Mouse (Mus musculus) CH12.LX (cell line): ENCODE measurements at regions not wholly inside any gene's neighbourhood (a gene's known extent, or its start where the extent isn't known, plus 50 kb on each side); places are given as distances from the start of the nearest gene placed in this dataset.

Experiments used
- DNase-seq: peaks from one replicate; pipeline ENCODE4 v3.0.0-alpha.2; 2013; ENCODE audit errors: extremely low read depth
- H3K27ac ChIP-seq: 2 replicates; pipeline ENCODE4 v1.5.1; 2012; ENCODE audit warnings: low read depth, mild to moderate bottlenecking, control low read depth, moderate library complexity; ENCODE audit not compliant: insufficient read depth
- H3K27me3 ChIP-seq: replicated peaks from 2 replicates; pipeline ENCODE3; 2012; ENCODE audit warnings: inconsistent platforms
- H3K36me3 ChIP-seq, 2 experiments: replicated peaks in 1 of 2; 2 replicates each; pipeline versions ENCODE3 to v1.6.1; 2012; ENCODE audit warnings: inconsistent platforms in 1 of 2, low read length in 1 of 2, mild to moderate bottlenecking in 1 of 2, mixed read lengths in 1 of 2, moderate library complexity in 1 of 2; ENCODE audit not compliant: control insufficient read depth in 1 of 2, insufficient read depth in 1 of 2
- H3K4me1 ChIP-seq, 2 experiments: 2 replicates each; pipeline ENCODE4 v1.6.1; 2012; ENCODE audit warnings: inconsistent platforms in 1 of 2, moderate library complexity in 1 of 2; ENCODE audit not compliant: insufficient read depth in 2 of 2, control insufficient read depth in 1 of 2
- H3K4me2 ChIP-seq: 2 replicates; pipeline ENCODE4 v1.6.1; 2012; ENCODE audit warnings: low read depth, mild to moderate bottlenecking, control low read depth; ENCODE audit not compliant: poor library complexity, insufficient read depth, severe bottlenecking
- H3K4me3 ChIP-seq, 3 experiments: fragments of 150-350 bp in 1 of 3; sonication (generic) in 1 of 3; replicated peaks in 1 of 3; 2 replicates each; pipeline versions ENCODE3 to v1.5.1; 2011 to 2012; ENCODE audit warnings: low read depth in 2 of 3, low read length in 2 of 3, mild to moderate bottlenecking in 2 of 3, moderate library complexity in 2 of 3, control low read depth in 1 of 3, improper control_type of control experiment in 1 of 3, inconsistent platforms in 1 of 3, mixed read lengths in 1 of 3; ENCODE audit not compliant: poor library complexity in 1 of 3
- H3K79me2 ChIP-seq: replicated peaks from 2 replicates; pipeline ENCODE4 v1.6.1; 2012; ENCODE audit warnings: mild to moderate bottlenecking, moderate library complexity; ENCODE audit not compliant: control insufficient read depth, poor library complexity, insufficient read depth, severe bottlenecking; ENCODE audit errors: extremely low read depth
- H3K9ac ChIP-seq: 2 replicates; pipeline ENCODE4 v1.6.1; 2012; ENCODE audit warnings: low read depth, mild to moderate bottlenecking, control low read depth, moderate library complexity; ENCODE audit not compliant: insufficient read depth
- H3K9me3 ChIP-seq: replicated peaks from 2 replicates; pipeline ENCODE3; 2012; ENCODE audit warnings: low read length, inconsistent platforms, mixed read lengths
- BHLHE40 ChIP-seq: IDR thresholded peaks from 2 replicates; pipeline ENCODE4 v1.6.1; 2011; ENCODE audit warnings: mild to moderate bottlenecking, low read depth, low read length, improper control_type of control experiment
- CHD1 ChIP-seq: IDR thresholded peaks from 2 replicates; pipeline ENCODE4 v1.6.1; 2012; ENCODE audit warnings: low read depth, low read length, improper control_type of control experiment, inconsistent platforms
- CHD2 ChIP-seq: IDR thresholded peaks from 2 replicates; pipeline ENCODE4 v1.6.1; 2011; ENCODE audit warnings: low read length, improper control_type of control experiment
- CTCF ChIP-seq, 2 experiments: IDR thresholded peaks in 1 of 2; conservative IDR thresholded peaks in 1 of 2; 2 replicates each; pipeline ENCODE4 v1.5.1; 2011 to 2012; ENCODE audit warnings: low read depth in 2 of 2, low read length in 2 of 2, improper control_type of control experiment in 1 of 2, inconsistent platforms in 1 of 2, mild to moderate bottlenecking in 1 of 2, moderate library complexity in 1 of 2
- E2F4 ChIP-seq: IDR thresholded peaks from 2 replicates; pipeline ENCODE4 v1.6.1; 2011; ENCODE audit warnings: low read depth, low read length, improper control_type of control experiment; ENCODE audit not compliant: insufficient replicate concordance
- ELF1 ChIP-seq: IDR thresholded peaks from 2 replicates; pipeline ENCODE4 v1.6.1; 2014; ENCODE audit warnings: low read depth, mild to moderate bottlenecking, inconsistent platforms, low read length, improper control_type of control experiment
- EP300 ChIP-seq: IDR thresholded peaks from 2 replicates; pipeline ENCODE4 v1.6.1; 2011; ENCODE audit warnings: low read length, improper control_type of control experiment
- ETS1 ChIP-seq: conservative IDR thresholded peaks from 2 replicates; pipeline ENCODE4 v1.6.1; 2012; ENCODE audit warnings: low read depth, mild to moderate bottlenecking, inconsistent platforms, low read length, improper control_type of control experiment, moderate library complexity
- GABPA ChIP-seq: IDR thresholded peaks from 2 replicates; pipeline ENCODE4 v1.6.1; 2012; ENCODE audit warnings: low read depth, low read length, improper control_type of control experiment, inconsistent platforms; ENCODE audit not compliant: insufficient replicate concordance
- HCFC1 ChIP-seq: IDR thresholded peaks from 2 replicates; pipeline ENCODE4 v1.6.1; 2012; ENCODE audit warnings: low read depth, mild to moderate bottlenecking, inconsistent platforms, low read length, improper control_type of control experiment
- JUN ChIP-seq: IDR thresholded peaks from 2 replicates; pipeline ENCODE4 v1.6.1; 2011; ENCODE audit warnings: low read depth, mild to moderate bottlenecking, low read length, improper control_type of control experiment, moderate library complexity; ENCODE audit not compliant: insufficient read depth
- JUND ChIP-seq: conservative IDR thresholded peaks from 2 replicates; pipeline ENCODE4 v1.6.1; 2011; ENCODE audit warnings: low read depth, low read length, improper control_type of control experiment
- MAX ChIP-seq: IDR thresholded peaks from 2 replicates; pipeline ENCODE4 v1.6.1; 2011; ENCODE audit warnings: low read length, improper control_type of control experiment
- MAZ ChIP-seq: IDR thresholded peaks from 2 replicates; pipeline ENCODE4 v1.6.1; 2012; ENCODE audit warnings: low read depth, mild to moderate bottlenecking, inconsistent platforms, low read length, improper control_type of control experiment, moderate library complexity
- MEF2A ChIP-seq: IDR thresholded peaks from 2 replicates; pipeline ENCODE4 v1.6.1; 2014; ENCODE audit warnings: low read depth, mild to moderate bottlenecking, inconsistent platforms, low read length, improper control_type of control experiment, borderline replicate concordance
- NRF1 ChIP-seq: IDR thresholded peaks from 2 replicates; pipeline ENCODE4 v1.6.1; 2014; ENCODE audit warnings: low read depth, mild to moderate bottlenecking, inconsistent platforms, low read length, improper control_type of control experiment, moderate library complexity
- SIN3A ChIP-seq: IDR thresholded peaks from 2 replicates; pipeline ENCODE4 v1.6.1; 2012; ENCODE audit warnings: low read length, improper control_type of control experiment, inconsistent platforms
- SMC3 ChIP-seq: IDR thresholded peaks from 2 replicates; pipeline ENCODE4 v1.6.1; 2011; ENCODE audit warnings: low read depth, low read length, improper control_type of control experiment
- TBP ChIP-seq: conservative IDR thresholded peaks from 2 replicates; pipeline ENCODE4 v1.6.1; 2011; ENCODE audit warnings: low read depth, low read length, improper control_type of control experiment
- TCF12 ChIP-seq: IDR thresholded peaks from 2 replicates; pipeline ENCODE4 v1.6.1; 2014; ENCODE audit warnings: low read depth, mild to moderate bottlenecking, inconsistent platforms, low read length, improper control_type of control experiment
- USF1 ChIP-seq: IDR thresholded peaks from 2 replicates; pipeline ENCODE4 v1.6.1; 2014; ENCODE audit warnings: low read depth, mild to moderate bottlenecking, inconsistent platforms, low read length, improper control_type of control experiment
- USF2 ChIP-seq: conservative IDR thresholded peaks from 2 replicates; pipeline ENCODE4 v1.6.1; 2011; ENCODE audit warnings: low read depth, low read length, improper control_type of control experiment
- ZMIZ1 ChIP-seq: IDR thresholded peaks from 2 replicates; pipeline ENCODE4 v1.6.1; 2012; ENCODE audit warnings: low read depth, mild to moderate bottlenecking, inconsistent platforms, low read length, improper control_type of control experiment
- dilution Hi-C: fragments of 300-500 bp; cut with MboI; formaldehyde crosslinking; loops from 2 replicates; pipeline ENCODE4 v1.14.3; 2020; ENCODE audit warnings: low sequenced_read_pairs; ENCODE audit not compliant: extremely low pct_unique_long_range_greater_than_20kb, extremely low pct_ligation_motif_present
- in situ Hi-C: fragments of 300-500 bp; cut with MboI; formaldehyde crosslinking; loops from 3 replicates; pipeline ENCODE4 v1.14.3; 2019; ENCODE audit warnings: low sequenced_read_pairs, low pct_ligation_motif_present, low pct_unique_long_range_greater_than_20kb, mixed read lengths

DNA sequence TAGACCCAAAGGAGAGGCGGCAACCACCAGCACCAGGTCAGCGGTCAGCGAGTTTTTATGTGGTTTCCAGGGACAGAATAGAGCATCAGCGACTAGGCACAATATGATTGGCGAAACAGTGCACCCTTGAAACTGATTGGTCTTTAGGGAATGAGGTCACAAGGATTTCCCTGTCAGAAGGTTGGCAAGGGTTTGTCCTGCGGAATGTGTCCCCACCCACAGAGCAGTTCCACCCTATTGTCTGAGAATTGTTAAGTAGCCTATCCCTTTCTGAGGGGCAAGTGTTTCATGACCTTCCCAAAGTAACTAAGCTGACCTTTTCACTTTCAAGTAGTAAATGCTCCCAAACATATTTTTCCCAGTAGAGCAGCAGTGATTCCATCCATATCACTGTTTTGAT lies 159.2 kb upstream of the Mme start:
- H3K79me2 ChIP-seq = no peaks in the 10 kb centered on the region
- no peak overlapping the region for H3K4me2 ChIP-seq
- peaks cover 37% of the 10 kb centered on the region for H3K9me3 ChIP-seq
- no peaks in the 10 kb centered on the region for H3K4me1 ChIP-seq
- in situ Hi-C loops (no loop called here), dilution Hi-C loops (no loop called here)
- H3K36me3 ChIP-seq = no peaks in the 10 kb centered on the region
- no peak overlapping the region for H3K9ac ChIP-seq
- no peak for DNase-seq
- H3K27me3 ChIP-seq = no peaks in the 10 kb centered on the region
- no peak for TF ChIP-seq BHLHE40
- TF ChIP-seq TBP = no peak
- no peak for TF ChIP-seq ETS1
- TF ChIP-seq MAX = no peak
- TF ChIP-seq NRF1 = no peak
- no peak for TF ChIP-seq SMC3
- H3K27ac ChIP-seq = no peak overlapping the region
- H3K4me3 ChIP-seq = no peak overlapping the region

DNA sequence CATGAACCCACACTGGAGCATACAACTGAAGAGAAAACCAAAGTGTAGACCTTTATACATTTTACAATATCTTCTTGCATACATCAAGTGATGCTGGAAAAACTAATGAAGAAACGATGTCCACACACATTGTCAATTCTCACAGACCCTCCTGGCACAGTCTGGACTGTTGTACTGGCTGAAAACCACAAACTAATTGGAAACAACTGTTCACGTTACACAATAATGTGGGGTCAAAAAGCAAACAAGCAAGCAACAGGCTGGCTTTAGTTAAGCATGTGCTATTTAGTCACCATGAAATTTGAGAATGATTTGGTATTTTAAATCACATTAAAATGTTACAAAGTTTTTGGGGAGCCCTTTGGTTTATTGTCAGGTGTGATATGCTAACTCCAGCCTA lies 155.9 kb upstream of the Mme start:
- H3K9me3 ChIP-seq = peaks cover 47% of the 10 kb centered on the region
- no peaks in the 10 kb centered on the region for H3K36me3 ChIP-seq
- dilution Hi-C loops = no loop called here
- no peak overlapping the region for H3K9ac ChIP-seq
- H3K4me3 ChIP-seq = no peak overlapping the region
- no peaks in the 10 kb centered on the region for H3K4me1 ChIP-seq
- no peak for DNase-seq
- no peaks in the 10 kb centered on the region for H3K27me3 ChIP-seq
- no peaks in the 10 kb centered on the region for H3K79me2 ChIP-seq
- TF ChIP-seq SIN3A = no peak
- no peak for TF ChIP-seq BHLHE40
- TF ChIP-seq ELF1 = no peak
- no peak for TF ChIP-seq GABPA
- TF ChIP-seq HCFC1 = no peak
- no peak for TF ChIP-seq E2F4
- TF ChIP-seq TCF12 = no peak
- no peak for TF ChIP-seq CHD1
- no peak for TF ChIP-seq MAZ
- no peak for TF ChIP-seq CHD2
- TF ChIP-seq EP300 = no peak
- TF ChIP-seq ZMIZ1 = no peak
- TF ChIP-seq MEF2A = no peak
- no peak for TF ChIP-seq MAX
- TF ChIP-seq CTCF (conservative IDR thresholded peaks at IDR 0.05 in 1 of 2, IDR thresholded peaks at IDR 0.05 in 1 of 2; ENCODE audit: low read depth in 2 of 2, low read length in 2 of 2) = no peak
- no peak for TF ChIP-seq USF1
- TF ChIP-seq JUND = no peak
- no peak for TF ChIP-seq JUN
- no peak for TF ChIP-seq USF2
- TF ChIP-seq, all 38 proteins: peak for 0
- Histone ChIP-seq H3K27ac (no peak overlapping the region), H3K4me2 (no peak overlapping the region)
- in situ Hi-C loops = no loop called here
